Mouse (Mus musculus) kidney, embryonic 14.5 days (tissue): ENCODE data around the gene Aoc2. TPM values are rescaled to one million over a fixed set of nuclear protein-coding genes. Genes with fewer than 3 reads are reported as not detected.

Source experiments
- ATAC-seq: fragments of 200-750 bp; cut with Nextera tagmentation; 2 replicates; pipeline ENCODE4 v1.8.0; 2017; ENCODE audit warnings: moderate number of reproducible peaks, mild to moderate bottlenecking, moderate TSS enrichment, moderate library complexity; ENCODE audit not compliant: low FRiP score, low TSS enrichment
- H3K27ac ChIP-seq: fragments of 300-500 bp; sonication (generic); 2 replicates; pipeline ENCODE4 v1.5.1; 2014; ENCODE audit warnings: low read depth, mild to moderate bottlenecking, low read length, moderate library complexity, mixed read lengths
- H3K27me3 ChIP-seq: fragments of 300-500 bp; sonication (generic); 2 replicates; pipeline ENCODE4 v1.6.1; 2014; ENCODE audit warnings: mild to moderate bottlenecking, low read length; ENCODE audit not compliant: control insufficient read depth, insufficient read depth
- H3K36me3 ChIP-seq: fragments of 300-500 bp; sonication (generic); 2 replicates; pipeline ENCODE4 v1.6.1; 2014; ENCODE audit warnings: low read length, mixed read lengths; ENCODE audit not compliant: control insufficient read depth, insufficient read depth
- H3K4me1 ChIP-seq: fragments of 300-500 bp; sonication (generic); 2 replicates; pipeline ENCODE4 v1.6.1; 2014; ENCODE audit warnings: low read length, mixed read lengths; ENCODE audit not compliant: control insufficient read depth, insufficient read depth
- H3K4me2 ChIP-seq: fragments of 300-500 bp; sonication (generic); replicated peaks from 2 replicates; pipeline ENCODE4 v1.6.1; 2014; ENCODE audit warnings: low read depth, mild to moderate bottlenecking, low read length
- H3K4me3 ChIP-seq: fragments of 300-500 bp; sonication (generic); 2 replicates; pipeline ENCODE4 v1.5.1; 2014; ENCODE audit warnings: mild to moderate bottlenecking, low read length
- H3K9ac ChIP-seq: fragments of 300-500 bp; sonication (generic); 2 replicates; pipeline ENCODE4 v1.6.1; 2014; ENCODE audit warnings: low read depth, mild to moderate bottlenecking, low read length, moderate library complexity
- H3K9me3 ChIP-seq: fragments of 300-500 bp; sonication (generic); 2 replicates; pipeline ENCODE4 v1.6.1; 2016; ENCODE audit warnings: low read length; ENCODE audit not compliant: control insufficient read depth
- WGBS: fragments of 180-500 bp; shearing (Covaris S2); extraction: QIAGEN DNeasy Blood & Tissue Kit; methylation state at CpG from one replicate; pipeline ENCODE4 v1.1.7; 2014; 5-methylcytosine and 5-hydroxymethylcytosine counted together
- polyA plus RNA-seq: library from polyadenylated mRNA; unstranded; fragments of >200 nt; fragmentation: Nextera tagmentation; extraction: Ambion mirVana; gene quantifications from 2 replicates; pipeline ENCODE4 v1.2.1, GENCODE M21; 2014

Aoc2 gene
- polyA plus RNA-seq, 1 experiment from 2014 or later: 1.9 TPM

GRCm38 (mm10) chr11:101283805-101284204 lies 41.1 kb upstream of the Aoc2 start:
- Histone ChIP-seq H3K27ac (peak overlapping the region; percentile 71; the same call in 1 of the 2 replicates), H3K36me3 (peaks cover 16% of the 10 kb centered on the region; the same call in 1 of the 2 replicates), H3K4me1 (peaks cover 19% of the 10 kb centered on the region), H3K4me2 (no peak overlapping the region), H3K4me3 (no peak overlapping the region), H3K27me3 (no peaks in the 10 kb centered on the region), H3K9ac (no peak overlapping the region), H3K9me3 (no peaks in the 10 kb centered on the region)
- no peak for ATAC-seq
- 47% methylated on average over 4 of the region's 4 CpGs for WGBS

- Histone ChIP-seq H3K27me3 (no peaks in the 10 kb centered on the region), H3K4me3 (no peak overlapping the region), H3K27ac (no peak overlapping the region), H3K4me1 (peaks cover 3% of the 10 kb centered on the region; the same call in 1 of the 2 replicates), H3K36me3 (peaks cover 44% of the 10 kb centered on the region), H3K4me2 (no peak overlapping the region), H3K9me3 (no peaks in the 10 kb centered on the region), H3K9ac (no peak overlapping the region)
- no peak for ATAC-seq
- 88% methylated on average over 9 of the region's 9 CpGs for WGBS
These were observed 37.6 kb upstream of the Aoc2 start for GRCm38 (mm10) chr11:101287306-101287705.

GRCm38 (mm10) chr11:101291231-101291630 lies 33.6 kb upstream of the Aoc2 start:
- ATAC-seq: no peak
- 94% methylated on average over 8 of the region's 8 CpGs for WGBS

GRCm38 (mm10) chr11:101295191-101295590 lies 29.7 kb upstream of the Aoc2 start:
- WGBS: 98% methylated on average over 8 of the region's 8 CpGs
- Histone ChIP-seq H3K27me3 (no peaks in the 10 kb centered on the region), H3K36me3 (peaks cover 71% of the 10 kb centered on the region), H3K9me3 (no peaks in the 10 kb centered on the region), H3K4me2 (no peak overlapping the region), H3K4me3 (no peak overlapping the region), H3K4me1 (no peaks in the 10 kb centered on the region), H3K9ac (no peak overlapping the region), H3K27ac (no peak overlapping the region)
- no peak for ATAC-seq

More at GRCm38 (mm10) chr11:101291231-101291630, 33.6 kb upstream of the Aoc2 start:
- H3K27me3 ChIP-seq: no peaks in the 10 kb centered on the region
- H3K9ac ChIP-seq: no peak overlapping the region
- no peaks in the 10 kb centered on the region for H3K4me1 ChIP-seq
- H3K36me3 ChIP-seq: peaks cover 74% of the 10 kb centered on the region
- no peaks in the 10 kb centered on the region for H3K9me3 ChIP-seq
- H3K27ac ChIP-seq: no peak overlapping the region
- H3K4me3 ChIP-seq: no peak overlapping the region
- H3K4me2 ChIP-seq: no peak overlapping the region

- peak overlapping the region; percentile 97 for H3K4me2 ChIP-seq
- ATAC-seq: no peak
- H3K4me3 ChIP-seq: peak overlapping the region; percentile 93
- H3K27me3 ChIP-seq: no peaks in the 10 kb centered on the region
- H3K9ac ChIP-seq: peak overlapping the region; percentile 85
- no peaks in the 10 kb centered on the region for H3K9me3 ChIP-seq
- 71% methylated on average over 7 of the region's 7 CpGs for WGBS
- H3K27ac ChIP-seq: no peak overlapping the region
- peaks cover 23% of the 10 kb centered on the region for H3K36me3 ChIP-seq
- H3K4me1 ChIP-seq: peaks cover 9% of the 10 kb centered on the region
These were observed 24.0 kb upstream of the Aoc2 start for GRCm38 (mm10) chr11:101300881-101301280.

GRCm38 (mm10) chr11:101301299-101302003 lies 23.4 kb upstream of the Aoc2 start:
- Histone ChIP-seq H3K4me1 (peaks cover 9% of the 10 kb centered on the region), H3K9me3 (no peaks in the 10 kb centered on the region), H3K4me2 (peak overlapping the region; percentile 97), H3K4me3 (peak overlapping the region; percentile 93), H3K27me3 (no peaks in the 10 kb centered on the region), H3K9ac (peak overlapping the region; percentile 85), H3K36me3 (peaks cover 19% of the 10 kb centered on the region), H3K27ac (peak overlapping the region; percentile 61)
- peak; percentile 11; the same call in 1 of the 2 replicates for ATAC-seq
- 16% methylated on average over 26 of the region's 26 CpGs for WGBS

GRCm38 (mm10) chr11:101302004-101302798 lies 22.7 kb upstream of the Aoc2 start, which contains the start of gene Becn1:
Gene Becn1, minus strand, starts transcription at chr11:101302286.
- Histone ChIP-seq H3K27me3 (no peaks in the 10 kb centered on the region), H3K9ac (peak within 1 kb of the TSS; percentile 85), H3K27ac (peak within 1 kb of the TSS; percentile 61), H3K4me3 (peak within 1 kb of the TSS; percentile 93), H3K9me3 (no peaks in the 10 kb centered on the region), H3K36me3 (peaks cover 13% of the 10 kb centered on the region), H3K4me2 (peak within 1 kb of the TSS; percentile 97), H3K4me1 (peaks cover 9% of the 10 kb centered on the region)
- peak; percentile 96 for ATAC-seq
- WGBS: 6% methylated on average over 36 of the region's 39 CpGs

- H3K36me3 ChIP-seq: no peaks in the 10 kb centered on the region
- 45% methylated on average over 5 of the region's 5 CpGs for WGBS
- H3K27me3 ChIP-seq: no peaks in the 10 kb centered on the region
- no peak overlapping the region for H3K4me2 ChIP-seq
- no peaks in the 10 kb centered on the region for H3K4me1 ChIP-seq
- no peak overlapping the region for H3K9ac ChIP-seq
- no peaks in the 10 kb centered on the region for H3K9me3 ChIP-seq
- H3K27ac ChIP-seq: no peak overlapping the region
- H3K4me3 ChIP-seq: no peak overlapping the region
- no peak for ATAC-seq
These were observed 17.1 kb upstream of the Aoc2 start for GRCm38 (mm10) chr11:101307744-101308143.

- no peak overlapping the region for H3K27ac ChIP-seq
- H3K36me3 ChIP-seq: no peaks in the 10 kb centered on the region
- no peaks in the 10 kb centered on the region for H3K27me3 ChIP-seq
- H3K9me3 ChIP-seq: no peaks in the 10 kb centered on the region
- H3K4me3 ChIP-seq: no peak overlapping the region
- H3K9ac ChIP-seq: no peak overlapping the region
- WGBS: 86% methylated on average over 3 of the region's 3 CpGs
- H3K4me2 ChIP-seq: no peak overlapping the region
- no peaks in the 10 kb centered on the region for H3K4me1 ChIP-seq
- ATAC-seq: no peak
These were observed 13.8 kb upstream of the Aoc2 start for GRCm38 (mm10) chr11:101311083-101311482.
